Mouse (Mus musculus) hindbrain, embryonic 15.5 days (tissue): Measurements from ENCODE around the gene Gtpbp4. TPM values are rescaled to one million over a fixed set of nuclear protein-coding genes. Genes with fewer than 3 reads are reported as not detected.
"Not testable (repeated sequence)": the region's sequence is repeated elsewhere in the genome, so short reads cannot be mapped to it uniquely, and the experiment has no call there.

Experiments used
- ATAC-seq: fragments of 200-750 bp; cut with Nextera tagmentation; 2 replicates; pipeline ENCODE4 v1.8.0; 2017; ENCODE audit warnings: low read depth, moderate number of reproducible peaks, moderate TSS enrichment; ENCODE audit not compliant: low FRiP score
- H3K27ac ChIP-seq: fragments of 300-500 bp; sonication (generic); replicated peaks from 2 replicates; pipeline ENCODE4 v1.5.1; 2015; ENCODE audit warnings: mild to moderate bottlenecking, inconsistent platforms
- H3K27me3 ChIP-seq: fragments of 300-500 bp; sonication (generic); 2 replicates; pipeline ENCODE4 v1.6.1; 2015; ENCODE audit warnings: control low read depth, inconsistent platforms
- H3K36me3 ChIP-seq: fragments of 300-500 bp; sonication (generic); 2 replicates; pipeline ENCODE4 v1.6.1; 2015; ENCODE audit warnings: control low read depth, inconsistent platforms
- H3K4me1 ChIP-seq: fragments of 300-500 bp; sonication (generic); replicated peaks from 2 replicates; pipeline ENCODE4 v1.6.1; 2015; ENCODE audit warnings: control low read depth, inconsistent platforms
- H3K4me2 ChIP-seq: fragments of 300-500 bp; sonication (generic); 2 replicates; pipeline ENCODE4 v1.6.1; 2015; ENCODE audit warnings: moderate library complexity, mild to moderate bottlenecking, inconsistent platforms
- H3K4me3 ChIP-seq: fragments of 300-500 bp; sonication (generic); 2 replicates; pipeline ENCODE4 v1.5.1; 2015; ENCODE audit warnings: mild to moderate bottlenecking, inconsistent platforms
- H3K9ac ChIP-seq: fragments of 300-500 bp; sonication (generic); 2 replicates; pipeline ENCODE4 v1.6.1; 2015; ENCODE audit warnings: inconsistent platforms
- H3K9me3 ChIP-seq: fragments of 300-500 bp; sonication (generic); 2 replicates; pipeline ENCODE4 v1.6.1; 2016; ENCODE audit warnings: control low read depth, inconsistent platforms
- WGBS: fragments of 180-500 bp; shearing (Covaris S2); methylation state at CpG from one replicate; pipeline ENCODE4 v1.1.7; 2015; 5-methylcytosine and 5-hydroxymethylcytosine counted together
- polyA plus RNA-seq: library from polyadenylated mRNA; unstranded; fragments of >200 nt; fragmentation: Nextera tagmentation; extraction: Ambion mirVana; gene quantifications from 2 replicates; pipeline ENCODE4 v1.2.1, GENCODE M21; 2015

The Gtpbp4 gene
- polyA plus RNA-seq, 1 experiment from 2014 or later: 61.0 TPM

DNA sequence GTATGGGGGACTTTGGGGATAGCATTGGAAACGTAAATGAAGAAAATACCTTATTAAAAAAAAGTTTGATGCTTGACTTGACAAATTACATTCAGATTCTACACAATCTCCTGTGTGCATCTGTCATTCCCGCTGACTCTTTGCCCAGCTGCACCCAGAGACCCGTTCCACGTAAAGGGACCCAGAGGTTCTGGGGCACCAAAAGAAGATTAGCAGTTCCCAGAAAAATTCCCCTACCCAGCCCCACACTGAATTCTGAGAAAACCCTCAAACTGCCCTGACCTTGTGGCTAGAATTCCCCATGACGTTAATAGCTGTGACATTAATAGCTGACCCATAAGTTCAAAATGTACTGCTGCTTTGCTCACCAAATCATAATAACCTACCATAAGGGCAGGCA is 30.7 kb downstream of the Gtpbp4 start:
- H3K27ac ChIP-seq: no peak overlapping the region
- WGBS: 91% methylated on average over 5 of the region's 5 CpGs
- H3K9me3 ChIP-seq: no peaks in the 10 kb centered on the region
- H3K27me3 ChIP-seq: no peaks in the 10 kb centered on the region
- no peak overlapping the region for H3K4me3 ChIP-seq
- no peaks in the 10 kb centered on the region for H3K4me1 ChIP-seq
- no peak for ATAC-seq
- H3K9ac ChIP-seq: no peak overlapping the region
- no peak overlapping the region for H3K4me2 ChIP-seq
- peaks cover 22% of the 10 kb centered on the region for H3K36me3 ChIP-seq

DNA sequence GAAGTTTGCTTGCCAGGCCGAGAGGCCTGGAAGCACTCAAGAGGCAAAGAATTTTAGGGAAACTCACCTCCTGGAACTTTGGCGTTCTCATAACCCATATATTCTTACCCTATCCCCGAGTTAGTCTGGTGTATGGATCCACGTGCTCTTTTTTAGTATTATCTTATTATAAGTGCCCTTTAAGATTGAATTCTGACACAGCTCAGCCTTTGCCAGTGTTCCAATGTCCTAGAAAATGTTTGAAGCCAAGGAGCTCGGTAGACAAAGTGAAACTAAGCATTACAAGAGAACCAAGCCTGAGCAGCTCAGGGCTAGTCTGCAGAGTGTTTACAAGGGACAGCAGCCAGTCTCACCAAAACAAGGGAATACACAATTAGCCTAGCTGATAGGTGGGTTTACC is 33.6 kb downstream of the Gtpbp4 start:
- not testable (repeated sequence) for ATAC-seq, H3K9me3 ChIP-seq, H3K27me3 ChIP-seq, H3K9ac ChIP-seq, H3K27ac ChIP-seq, H3K4me2 ChIP-seq, H3K4me1 ChIP-seq, H3K36me3 ChIP-seq, H3K4me3 ChIP-seq
- WGBS: 43% methylated on average over 5 of the region's 5 CpGs

DNA sequence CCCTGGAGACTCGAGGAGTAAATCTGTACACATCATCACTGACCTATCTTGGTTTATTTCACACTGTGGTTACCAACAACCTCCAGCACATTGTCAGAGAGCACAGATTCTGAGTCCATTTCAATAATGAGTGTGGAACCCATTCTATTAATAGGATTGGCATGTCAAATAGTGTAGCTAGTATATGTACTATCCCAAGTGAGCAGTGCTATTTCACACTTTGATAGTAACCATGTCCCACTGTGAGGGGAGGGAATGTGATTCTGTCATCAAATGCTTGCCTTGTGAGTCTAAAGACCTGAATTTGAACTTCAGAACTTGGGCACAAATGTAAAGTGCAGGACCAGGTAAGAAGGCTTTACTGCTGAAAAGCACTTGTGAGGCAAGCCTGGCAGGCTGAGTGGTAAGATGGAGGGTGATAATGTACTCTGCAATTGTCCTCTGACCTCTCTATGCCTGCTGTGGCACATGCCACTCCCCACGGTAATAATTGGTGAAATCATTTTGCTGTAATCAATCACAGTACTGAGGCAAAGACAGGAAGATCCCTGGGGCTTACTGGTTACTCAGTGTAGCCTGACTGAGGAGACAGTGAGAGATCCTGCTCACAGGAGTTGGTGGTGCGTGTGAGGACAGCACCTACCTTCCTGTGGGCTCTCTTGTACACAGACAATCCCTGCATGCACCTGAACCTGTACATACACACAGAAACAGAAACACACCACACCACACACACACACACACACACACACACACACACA is 34.6 kb downstream of the Gtpbp4 start:
- not testable (repeated sequence) for H3K9ac ChIP-seq, H3K4me3 ChIP-seq, H3K9me3 ChIP-seq, H3K27me3 ChIP-seq, H3K36me3 ChIP-seq, H3K4me1 ChIP-seq, H3K27ac ChIP-seq, H3K4me2 ChIP-seq, ATAC-seq
- whole genome bisulfite sequencing: 53% methylated on average over 3 of the region's 3 CpGs

DNA sequence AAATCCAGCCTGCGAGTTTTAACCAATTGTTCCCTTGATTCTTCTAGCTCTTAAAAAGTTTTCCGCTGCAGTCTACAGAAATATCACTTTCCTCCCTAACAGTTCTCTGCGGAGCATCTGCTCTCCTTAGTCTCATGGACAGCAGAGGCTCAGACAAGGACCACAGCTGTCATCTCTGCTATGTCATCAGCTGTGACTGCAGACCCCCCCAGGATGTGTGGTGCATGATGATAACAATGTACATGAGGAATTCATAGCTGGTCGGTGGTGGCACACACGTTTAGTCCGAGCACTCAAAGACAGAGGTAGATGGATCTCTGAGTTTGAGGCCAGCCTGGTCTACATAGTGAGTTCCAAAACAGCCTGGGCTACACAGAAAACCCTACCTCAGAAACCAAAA is 36.3 kb downstream of the Gtpbp4 start:
- ATAC-seq, H3K4me1 ChIP-seq, H3K4me3 ChIP-seq, H3K9me3 ChIP-seq, H3K9ac ChIP-seq, H3K4me2 ChIP-seq, H3K36me3 ChIP-seq, H3K27ac ChIP-seq, H3K27me3 ChIP-seq: not testable (repeated sequence)
- 86% methylated on average over 5 of the region's 6 CpGs for WGBS

DNA sequence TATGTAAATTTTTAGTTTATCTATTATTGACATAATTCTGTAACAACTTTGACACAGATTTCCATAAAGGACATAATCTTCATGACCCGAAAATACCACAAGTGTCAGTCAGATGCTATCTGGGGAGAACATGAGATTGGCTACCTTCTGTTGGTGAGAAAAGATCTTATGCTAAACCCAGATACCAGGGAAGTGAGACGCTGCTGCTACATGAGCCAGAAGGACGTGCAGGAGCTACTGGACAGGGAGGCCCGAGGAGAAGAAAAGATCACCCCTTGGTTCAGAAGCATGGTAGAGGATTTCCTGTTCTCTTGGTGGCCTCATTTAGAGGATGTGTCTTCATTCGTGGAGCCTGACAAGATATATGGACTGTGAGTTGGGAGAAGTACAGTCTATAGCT is 36.8 kb downstream of the Gtpbp4 start:
- 63% methylated on average over 1 of the region's 5 CpGs for whole genome bisulfite sequencing
- H3K4me1 ChIP-seq, H3K36me3 ChIP-seq, H3K4me2 ChIP-seq, H3K9ac ChIP-seq, H3K27ac ChIP-seq, ATAC-seq, H3K27me3 ChIP-seq, H3K9me3 ChIP-seq, H3K4me3 ChIP-seq: not testable (repeated sequence)

DNA sequence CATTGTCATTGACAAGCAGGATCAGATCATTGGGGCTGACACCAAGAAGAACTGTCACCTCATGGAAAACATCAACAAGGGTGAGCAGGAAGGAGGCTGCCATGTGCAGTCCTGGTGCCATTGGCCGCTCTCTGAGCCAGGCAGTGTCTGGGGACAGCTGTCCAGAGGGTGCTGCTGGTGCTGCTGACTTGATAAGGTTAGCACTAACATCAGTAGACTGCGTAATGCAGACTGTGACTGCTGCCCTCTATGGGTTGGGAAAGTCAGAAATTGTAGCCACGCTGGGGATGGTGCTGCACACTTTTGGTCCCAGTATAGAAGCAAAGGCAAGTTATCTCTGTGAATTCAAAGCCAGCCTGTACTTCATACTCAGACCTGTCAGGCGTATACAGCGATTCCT is 39.0 kb downstream of the Gtpbp4 start:
- H3K27ac ChIP-seq, ATAC-seq, H3K4me1 ChIP-seq, H3K4me2 ChIP-seq, H3K36me3 ChIP-seq, H3K9ac ChIP-seq, H3K9me3 ChIP-seq, H3K27me3 ChIP-seq, H3K4me3 ChIP-seq: not testable (repeated sequence)
- WGBS: no CpG with 5 or more reads among the region's 5 CpGs

DNA sequence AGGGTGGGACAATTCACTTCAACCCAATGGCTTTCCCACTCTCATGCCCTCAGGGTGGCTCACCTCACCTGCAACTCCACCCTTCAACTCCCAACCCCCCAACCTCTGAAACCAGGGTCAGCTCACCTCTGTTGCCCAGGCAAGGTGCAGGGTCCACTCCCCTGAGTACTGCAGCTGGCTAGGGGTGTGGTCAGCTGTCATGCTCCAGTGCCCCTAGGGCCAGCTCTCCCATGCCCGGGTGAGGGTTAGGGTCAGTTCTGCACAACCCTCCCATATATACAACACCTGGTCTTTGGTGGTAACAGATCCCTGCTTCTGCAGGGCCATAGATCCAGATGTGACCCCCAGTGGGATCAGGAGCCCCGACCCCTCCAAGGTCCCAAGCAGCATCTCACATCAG is 40.8 kb downstream of the Gtpbp4 start:
- H3K36me3 ChIP-seq, H3K4me2 ChIP-seq, H3K4me1 ChIP-seq, H3K9ac ChIP-seq, H3K27me3 ChIP-seq, H3K27ac ChIP-seq, H3K9me3 ChIP-seq, H3K4me3 ChIP-seq: not testable (repeated sequence)
- 0 out of 2 replicates have a peak, but pooled peaks have one; percentile 19 for ATAC-seq
- WGBS: 91% methylated on average over 2 of the region's 2 CpGs

DNA sequence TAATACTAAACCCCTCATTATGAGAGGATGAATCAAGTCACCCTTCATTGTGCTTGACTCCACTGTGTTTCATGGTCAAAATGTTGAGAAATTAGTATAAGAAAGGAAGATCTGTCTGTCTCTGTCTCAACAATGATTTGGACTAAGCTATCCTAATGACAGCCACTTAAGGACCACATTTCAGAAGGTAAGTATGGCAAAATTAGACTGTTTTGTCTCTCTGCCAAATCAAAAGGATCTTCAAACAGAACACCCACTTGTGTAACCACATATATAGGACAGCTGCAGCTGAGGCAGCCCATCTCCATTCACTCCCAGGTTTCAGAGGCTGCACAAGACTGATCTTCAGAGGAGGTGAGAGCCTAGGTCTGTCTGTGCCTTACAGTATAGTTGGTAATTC is 43.3 kb downstream of the Gtpbp4 start, which contains the start of gene Idi2:
TSS of gene Idi2 (plus strand) at position 301 of the 400 bp plus-strand sequence.
- H3K9ac ChIP-seq, ATAC-seq: not testable (repeated sequence)

DNA sequence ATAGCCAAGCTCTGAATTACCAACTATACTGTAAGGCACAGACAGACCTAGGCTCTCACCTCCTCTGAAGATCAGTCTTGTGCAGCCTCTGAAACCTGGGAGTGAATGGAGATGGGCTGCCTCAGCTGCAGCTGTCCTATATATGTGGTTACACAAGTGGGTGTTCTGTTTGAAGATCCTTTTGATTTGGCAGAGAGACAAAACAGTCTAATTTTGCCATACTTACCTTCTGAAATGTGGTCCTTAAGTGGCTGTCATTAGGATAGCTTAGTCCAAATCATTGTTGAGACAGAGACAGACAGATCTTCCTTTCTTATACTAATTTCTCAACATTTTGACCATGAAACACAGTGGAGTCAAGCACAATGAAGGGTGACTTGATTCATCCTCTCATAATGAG is 47.8 kb downstream of the Gtpbp4 start, which contains the start of gene Gm9745:
TSS of gene Gm9745 (minus strand) at position 101 of the 400 bp plus-strand sequence.
- not testable (repeated sequence) for H3K9ac ChIP-seq, H3K36me3 ChIP-seq, ATAC-seq, H3K27ac ChIP-seq, H3K4me3 ChIP-seq, H3K27me3 ChIP-seq, H3K9me3 ChIP-seq, H3K4me1 ChIP-seq, H3K4me2 ChIP-seq

More for the DNA sequence above, 43.3 kb downstream of the Gtpbp4 start, which contains the start of gene Idi2:
- not testable (repeated sequence) for H3K4me3 ChIP-seq, H3K9me3 ChIP-seq, H3K36me3 ChIP-seq, H3K4me2 ChIP-seq, H3K27me3 ChIP-seq, H3K4me1 ChIP-seq, H3K27ac ChIP-seq

DNA sequence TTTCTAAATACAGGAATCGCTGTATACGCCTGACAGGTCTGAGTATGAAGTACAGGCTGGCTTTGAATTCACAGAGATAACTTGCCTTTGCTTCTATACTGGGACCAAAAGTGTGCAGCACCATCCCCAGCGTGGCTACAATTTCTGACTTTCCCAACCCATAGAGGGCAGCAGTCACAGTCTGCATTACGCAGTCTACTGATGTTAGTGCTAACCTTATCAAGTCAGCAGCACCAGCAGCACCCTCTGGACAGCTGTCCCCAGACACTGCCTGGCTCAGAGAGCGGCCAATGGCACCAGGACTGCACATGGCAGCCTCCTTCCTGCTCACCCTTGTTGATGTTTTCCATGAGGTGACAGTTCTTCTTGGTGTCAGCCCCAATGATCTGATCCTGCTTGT is 52.1 kb downstream of the Gtpbp4 start:
- H3K4me2 ChIP-seq, ATAC-seq, H3K4me3 ChIP-seq, H3K27ac ChIP-seq, H3K4me1 ChIP-seq, H3K9me3 ChIP-seq, H3K27me3 ChIP-seq, H3K36me3 ChIP-seq, H3K9ac ChIP-seq: not testable (repeated sequence)
- no CpG with 5 or more reads among the region's 5 CpGs for WGBS

DNA sequence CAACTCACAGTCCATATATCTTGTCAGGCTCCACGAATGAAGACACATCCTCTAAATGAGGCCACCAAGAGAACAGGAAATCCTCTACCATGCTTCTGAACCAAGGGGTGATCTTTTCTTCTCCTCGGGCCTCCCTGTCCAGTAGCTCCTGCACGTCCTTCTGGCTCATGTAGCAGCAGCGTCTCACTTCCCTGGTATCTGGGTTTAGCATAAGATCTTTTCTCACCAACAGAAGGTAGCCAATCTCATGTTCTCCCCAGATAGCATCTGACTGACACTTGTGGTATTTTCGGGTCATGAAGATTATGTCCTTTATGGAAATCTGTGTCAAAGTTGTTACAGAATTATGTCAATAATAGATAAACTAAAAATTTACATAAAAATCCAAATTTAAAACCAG is 54.2 kb downstream of the Gtpbp4 start:
- not testable (repeated sequence) for H3K27ac ChIP-seq, ATAC-seq, H3K9me3 ChIP-seq, H3K36me3 ChIP-seq, H3K4me2 ChIP-seq, H3K27me3 ChIP-seq, H3K4me1 ChIP-seq, H3K9ac ChIP-seq, H3K4me3 ChIP-seq
- WGBS: 67% methylated on average over 1 of the region's 5 CpGs

DNA sequence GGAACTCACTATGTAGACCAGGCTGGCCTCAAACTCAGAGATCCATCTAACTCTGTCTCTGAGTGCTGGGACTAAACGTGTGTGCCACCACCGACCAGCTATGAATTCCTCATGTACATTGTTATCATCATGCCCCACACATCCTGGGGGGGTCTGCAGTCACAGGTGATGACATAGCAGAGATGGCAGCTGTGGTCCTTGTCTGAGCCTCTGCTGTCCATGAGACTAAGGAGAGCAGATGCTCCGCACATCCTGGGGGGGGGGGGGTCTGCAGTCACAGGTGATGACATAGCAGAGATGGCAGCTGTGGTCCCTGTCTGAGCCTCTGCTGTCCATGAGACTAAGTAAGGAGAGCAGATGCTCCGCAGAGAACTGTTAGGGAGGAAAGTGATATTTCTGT is 54.8 kb downstream of the Gtpbp4 start:
- H3K4me2 ChIP-seq, H3K27ac ChIP-seq, H3K9me3 ChIP-seq, H3K36me3 ChIP-seq, H3K4me1 ChIP-seq, H3K9ac ChIP-seq, H3K27me3 ChIP-seq, H3K4me3 ChIP-seq, ATAC-seq: not testable (repeated sequence)
- WGBS: 87% methylated on average over 4 of the region's 4 CpGs

DNA sequence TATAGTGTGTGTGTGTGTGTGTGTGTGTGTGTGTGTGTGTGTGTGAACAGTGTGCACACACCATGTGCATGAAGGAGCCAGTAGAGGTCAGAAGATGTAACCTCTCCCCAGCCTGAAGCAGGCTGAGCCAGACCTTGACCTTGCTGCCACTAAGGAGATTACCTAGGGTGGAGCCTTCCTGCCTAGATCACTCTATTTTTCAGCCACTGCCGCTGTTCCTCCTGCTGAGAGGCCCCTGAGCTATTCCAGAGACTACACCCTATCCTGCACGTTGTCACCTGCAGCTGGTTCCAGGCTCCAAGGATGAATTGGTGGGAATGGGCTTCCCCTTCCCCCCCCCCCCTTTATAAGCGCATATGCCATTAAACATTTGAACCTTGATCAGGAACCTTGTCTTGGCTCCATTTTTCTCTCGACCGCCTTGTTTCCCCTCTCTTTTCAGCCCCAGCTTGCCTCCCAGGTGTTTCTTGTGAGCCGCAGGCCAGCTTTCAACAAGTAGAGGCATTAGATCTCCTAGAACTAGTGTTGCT is 58.2 kb downstream of the Gtpbp4 start:
- H3K36me3 ChIP-seq, H3K4me3 ChIP-seq, H3K9me3 ChIP-seq, ATAC-seq, H3K27ac ChIP-seq, H3K9ac ChIP-seq, H3K4me1 ChIP-seq, H3K4me2 ChIP-seq, H3K27me3 ChIP-seq: not testable (repeated sequence)
- 80% methylated on average over 6 of the region's 6 CpGs for WGBS
